Mouse (Mus musculus) urinary bladder, postnatal 36 days (tissue): ENCODE measurements around the gene Tmem265.

Source experiments
- DNase-seq, 2 experiments: peaks; one replicate each; pipeline ENCODE4 v3.0.0; 2022; ENCODE audit warnings: low spot score in 2 of 2, mixed read lengths in 1 of 2

Tmem265 gene

DNA sequence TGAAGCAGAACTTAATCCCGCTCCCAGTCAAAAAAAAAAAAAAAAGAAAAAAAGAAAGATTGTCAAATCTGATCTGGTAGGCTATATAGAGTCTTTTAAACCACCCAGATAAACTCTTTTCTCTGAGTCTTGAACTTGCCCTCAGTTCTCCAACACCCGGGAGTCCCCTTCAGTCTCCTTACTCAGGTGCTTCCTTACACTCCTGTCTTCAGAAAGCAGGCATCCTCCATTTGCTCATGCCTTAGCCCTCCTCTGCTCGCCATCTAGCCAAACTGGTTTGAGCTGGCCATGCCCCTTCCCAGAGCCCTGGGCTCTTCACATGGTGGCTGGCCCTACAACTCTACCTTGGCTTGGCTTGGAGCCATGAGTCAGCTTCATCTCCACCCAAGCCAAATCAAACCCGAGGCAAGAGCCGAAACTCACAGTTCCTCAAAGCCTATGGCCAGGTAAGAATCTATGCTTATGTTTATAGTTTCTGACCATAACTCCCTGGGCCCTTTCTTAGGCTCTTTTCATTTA lies at the start of gene Tmem265:
Gene Tmem265, plus strand, starts transcription at position 51 of the 519 bp plus-strand sequence.
- DNase-seq = no peak

DNA sequence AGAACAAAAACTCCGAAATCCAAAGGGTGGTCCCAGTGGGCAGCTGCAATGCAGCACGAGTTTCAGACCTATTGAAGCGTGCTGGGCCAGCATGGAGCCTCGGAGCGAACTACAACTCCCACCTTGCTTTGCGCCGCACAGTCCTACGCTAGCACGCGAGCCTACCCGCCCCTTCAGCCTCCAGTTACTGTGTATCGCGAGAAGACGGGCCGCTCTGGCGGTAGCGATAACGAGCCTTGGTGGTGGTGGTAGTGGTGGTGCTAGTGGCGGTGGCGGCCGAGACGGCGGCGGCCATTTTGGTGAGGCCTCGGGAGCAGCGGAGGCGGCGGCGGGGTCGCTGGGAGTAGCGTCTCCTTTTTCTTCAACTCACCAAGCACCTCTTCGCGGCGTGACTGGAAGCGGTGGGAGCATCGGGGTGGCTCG lies 49.4 kb upstream of the Tmem265 start, which contains the start of gene Srcap:
Gene Srcap, plus strand, starts transcription at position 176 of the 423 bp plus-strand sequence.
- DNase-seq = peak; percentile 91 to 96

DNA sequence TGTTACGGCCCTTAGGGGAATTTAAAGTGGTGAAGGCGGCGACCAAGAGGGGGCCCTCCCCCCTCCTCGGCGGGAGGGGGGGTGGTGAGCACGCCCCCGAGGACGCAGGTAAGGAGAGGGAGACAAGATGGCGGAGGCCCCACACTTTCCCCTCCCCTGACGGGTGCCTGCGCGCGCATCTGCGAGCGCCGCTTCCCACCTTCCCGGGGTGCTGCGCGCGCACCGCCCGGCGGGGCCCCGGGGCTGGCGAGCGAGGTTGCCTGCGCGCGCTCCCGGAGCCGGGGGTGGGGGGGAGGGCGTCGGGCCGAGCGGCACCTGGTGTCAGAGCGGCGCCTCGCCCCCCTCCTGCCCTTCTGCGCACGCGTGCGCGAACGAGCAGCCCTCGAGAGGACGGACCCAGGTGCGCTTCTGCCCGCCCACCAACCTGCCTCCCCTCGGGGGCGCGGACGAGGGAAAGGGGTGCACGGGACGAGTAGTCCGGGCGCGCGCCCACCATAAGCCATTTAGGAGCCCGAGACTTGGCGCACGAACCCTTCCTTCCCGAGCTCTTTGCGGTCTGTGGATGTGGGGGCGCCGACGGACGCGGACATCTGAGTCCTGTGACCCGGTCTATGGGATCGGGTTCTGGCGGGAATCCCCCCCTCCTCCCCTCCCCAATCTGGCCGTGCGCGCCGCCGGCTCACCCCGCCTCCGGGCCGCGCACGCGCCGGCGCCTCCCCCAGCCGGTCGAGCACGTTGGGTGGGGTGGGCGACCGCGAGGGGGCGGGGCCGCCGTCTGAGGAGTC lies 48.8 kb upstream of the Tmem265 start:
- peak; percentile 82 to 88 for DNase-seq

DNA sequence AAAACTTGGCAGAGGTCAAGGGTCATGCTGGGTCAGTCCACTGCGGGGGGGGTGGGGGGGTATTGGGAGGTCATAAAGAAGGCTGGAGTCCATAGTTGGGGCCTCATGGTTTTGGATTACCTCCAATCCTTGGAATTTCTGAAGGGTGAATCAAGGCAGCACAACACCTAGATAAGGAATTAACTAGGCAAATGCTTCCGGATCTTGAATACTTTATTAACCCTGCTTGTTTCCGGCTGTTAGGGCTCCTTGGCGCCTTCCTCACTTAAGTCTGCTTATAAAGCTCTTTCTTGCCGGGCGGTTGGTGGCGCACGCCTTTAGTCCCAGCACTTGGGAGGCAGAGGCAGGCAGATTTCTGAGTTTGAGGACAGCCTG lies 48.2 kb upstream of the Tmem265 start:
- DNase-seq = peak; percentile 10 to 13

DNA sequence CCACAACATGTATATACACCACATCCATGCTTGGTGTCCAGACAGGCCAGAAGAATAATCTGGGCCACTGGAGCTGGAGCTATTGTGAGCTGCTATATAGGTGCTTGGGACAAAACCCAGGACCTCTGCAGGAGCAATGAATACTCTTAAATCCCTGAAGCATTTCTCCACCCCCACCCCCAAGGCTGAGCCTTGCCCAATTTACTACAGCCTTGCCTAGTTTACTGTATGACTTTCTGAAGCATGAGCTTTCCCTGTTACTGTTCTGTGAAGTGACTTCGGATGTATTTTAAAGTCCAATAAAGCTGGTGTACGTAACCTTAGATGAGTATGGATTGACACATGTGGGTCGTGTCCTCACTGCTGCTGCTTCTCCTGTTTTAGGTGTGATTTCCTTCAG lies 47.4 kb upstream of the Tmem265 start:
- no peak for DNase-seq

DNA sequence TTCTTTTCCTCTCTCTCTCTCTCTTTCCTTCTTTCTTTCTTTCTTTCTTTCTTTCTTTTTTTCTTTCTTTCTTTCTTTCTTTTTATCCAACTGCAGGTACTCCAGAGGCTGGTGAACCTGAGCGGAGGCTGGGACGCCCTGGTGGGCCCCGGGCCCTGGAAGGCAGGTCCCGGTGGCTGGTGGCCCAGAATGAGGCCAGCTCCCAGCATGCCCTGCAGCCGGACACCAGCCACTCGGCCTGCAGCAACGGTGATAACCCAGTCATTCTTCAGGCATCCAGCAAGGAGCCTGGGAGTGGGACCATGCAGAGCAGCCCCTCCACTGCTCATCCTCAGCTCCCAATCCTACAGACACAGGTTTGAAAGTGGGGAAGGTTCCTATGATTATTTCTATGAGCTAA lies 45.3 kb upstream of the Tmem265 start:
- DNase-seq = no peak

DNA sequence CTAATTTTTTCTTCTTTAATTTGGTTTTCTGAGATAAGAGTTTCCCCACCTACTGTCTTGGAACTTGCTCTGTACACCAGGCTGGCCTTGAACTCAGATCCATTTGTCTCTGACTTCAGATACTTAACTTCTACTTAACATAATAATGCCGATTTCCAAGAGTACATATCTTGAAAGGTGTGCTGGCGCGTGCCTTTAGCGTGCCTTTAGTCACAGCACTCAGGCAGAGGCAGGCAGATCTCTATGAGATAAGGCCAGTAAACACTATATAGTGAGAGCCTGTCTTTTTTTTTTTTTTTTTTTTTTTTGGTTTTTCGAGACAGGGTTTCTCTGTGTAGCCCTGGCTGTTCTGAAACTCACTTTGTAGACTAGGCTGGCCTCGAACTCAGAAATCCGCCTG lies 44.8 kb upstream of the Tmem265 start:
- no peak for DNase-seq

DNA sequence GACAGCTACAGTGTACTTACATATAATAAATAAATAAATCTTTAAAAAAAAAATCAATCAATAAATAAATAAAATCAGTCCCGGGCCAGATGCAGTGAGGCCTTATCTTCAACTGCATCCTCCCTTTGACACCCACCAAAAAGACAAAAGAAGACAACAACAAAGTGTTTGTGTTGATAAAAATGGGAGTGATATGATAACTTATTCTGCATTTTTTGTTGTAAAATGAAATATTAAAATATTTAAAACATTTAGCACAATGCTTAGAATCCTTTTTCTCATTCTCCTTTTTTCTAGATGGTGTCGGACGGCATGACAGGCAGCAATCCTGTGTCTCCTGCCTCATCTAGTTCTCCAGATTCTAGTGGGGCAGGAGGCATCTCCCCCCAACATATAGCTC lies 41.9 kb upstream of the Tmem265 start, which contains the start of gene Gm42715:
Gene Gm42715, plus strand, starts transcription at position 301 of the 400 bp plus-strand sequence.
- DNase-seq = no peak

DNA sequence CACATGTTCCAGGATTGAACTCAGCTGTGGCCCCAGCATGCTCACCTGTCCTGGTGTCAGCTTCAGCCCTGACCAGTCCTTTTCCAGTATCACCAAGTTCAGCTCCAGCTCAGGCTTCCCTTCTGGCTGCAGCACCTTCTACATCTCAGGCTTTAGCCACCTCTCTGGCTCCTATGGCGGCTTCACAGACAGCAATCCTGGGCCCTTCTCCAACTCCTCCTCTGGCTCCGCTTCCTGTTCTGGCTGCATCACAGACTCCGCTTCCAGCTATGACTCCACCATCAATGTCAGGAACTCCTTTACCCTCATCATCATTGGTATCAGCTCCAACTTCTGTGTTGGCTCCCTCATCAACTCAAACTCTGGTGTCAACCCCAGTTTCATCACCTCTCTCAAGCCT lies 19.5 kb upstream of the Tmem265 start:
- DNase-seq = no peak

DNA sequence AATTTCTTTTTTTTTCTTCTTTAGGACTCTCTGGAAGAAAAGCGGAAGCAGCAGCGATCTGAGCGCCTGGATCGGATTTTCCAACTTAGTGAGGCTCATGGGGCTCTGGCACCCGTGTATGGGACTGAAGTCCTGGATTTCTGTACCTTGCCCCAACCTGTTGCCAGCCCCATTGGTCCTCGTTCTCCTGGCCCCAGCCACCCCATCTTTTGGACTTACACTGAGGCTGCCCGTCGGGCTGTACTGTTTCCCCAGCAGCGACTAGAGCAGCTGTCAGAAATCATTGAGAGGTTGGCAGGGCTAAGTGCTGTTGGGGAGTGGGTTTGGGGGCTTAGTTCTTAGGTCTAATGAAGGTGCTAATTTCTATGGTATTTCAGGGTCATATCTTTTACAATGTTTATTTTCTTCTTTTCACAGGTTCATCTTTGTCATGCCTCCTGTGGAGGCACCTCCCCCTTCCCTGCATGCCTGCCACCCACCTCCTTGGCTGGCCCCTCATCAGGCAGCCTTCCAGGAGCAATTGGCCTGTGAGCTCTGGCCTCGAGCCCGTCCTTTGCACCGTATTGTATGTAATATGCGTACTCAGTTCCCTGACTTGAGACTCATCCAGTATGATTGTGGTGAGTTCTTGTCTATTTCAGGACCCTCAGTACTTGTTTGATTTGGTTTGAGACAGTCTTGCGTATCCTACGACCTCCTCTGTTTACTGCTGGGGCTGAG lies 11.9 kb upstream of the Tmem265 start:
- peak in 1 of 2 experiments; percentile 36 for DNase-seq

DNA sequence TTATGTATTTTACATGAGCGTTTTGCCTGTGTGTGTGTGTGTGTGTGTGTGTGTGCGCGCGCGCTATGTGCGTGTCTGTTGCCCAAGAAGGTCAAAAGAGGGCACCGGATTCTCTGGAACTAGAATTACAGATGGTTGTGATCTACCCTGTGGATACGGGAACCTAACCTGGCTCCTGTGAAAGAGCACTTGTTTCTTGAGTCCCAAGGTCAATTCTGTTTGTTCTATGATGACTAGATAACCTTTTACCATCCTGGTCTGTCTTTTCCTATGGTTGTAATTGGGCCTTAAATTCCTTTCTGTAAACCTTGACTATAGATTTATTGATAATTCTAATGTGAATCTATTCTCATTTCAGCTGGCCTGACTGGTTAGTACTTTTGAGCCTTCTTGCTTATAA lies 9.6 kb upstream of the Tmem265 start:
- no peak for DNase-seq

DNA sequence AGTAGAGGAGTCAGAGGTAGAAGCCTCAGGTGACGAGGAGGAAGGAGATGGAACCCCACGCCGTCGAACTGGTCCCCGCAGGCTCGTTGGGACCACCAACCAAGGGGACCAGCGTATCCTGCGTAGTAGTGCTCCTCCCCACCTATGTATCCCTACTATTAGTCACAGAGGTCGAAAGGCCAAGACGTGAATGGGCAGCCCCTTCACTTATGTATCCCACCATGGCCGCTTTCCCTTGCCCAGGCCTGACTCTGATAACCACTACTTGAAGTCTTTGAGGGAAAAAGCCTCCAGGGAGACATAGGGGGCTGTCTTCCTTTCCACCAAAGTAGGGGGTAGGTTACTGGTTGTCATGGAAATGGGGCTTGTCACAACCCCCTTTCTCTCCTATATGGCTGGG lies 610 bp upstream of the Tmem265 start:
- no peak for DNase-seq

DNA sequence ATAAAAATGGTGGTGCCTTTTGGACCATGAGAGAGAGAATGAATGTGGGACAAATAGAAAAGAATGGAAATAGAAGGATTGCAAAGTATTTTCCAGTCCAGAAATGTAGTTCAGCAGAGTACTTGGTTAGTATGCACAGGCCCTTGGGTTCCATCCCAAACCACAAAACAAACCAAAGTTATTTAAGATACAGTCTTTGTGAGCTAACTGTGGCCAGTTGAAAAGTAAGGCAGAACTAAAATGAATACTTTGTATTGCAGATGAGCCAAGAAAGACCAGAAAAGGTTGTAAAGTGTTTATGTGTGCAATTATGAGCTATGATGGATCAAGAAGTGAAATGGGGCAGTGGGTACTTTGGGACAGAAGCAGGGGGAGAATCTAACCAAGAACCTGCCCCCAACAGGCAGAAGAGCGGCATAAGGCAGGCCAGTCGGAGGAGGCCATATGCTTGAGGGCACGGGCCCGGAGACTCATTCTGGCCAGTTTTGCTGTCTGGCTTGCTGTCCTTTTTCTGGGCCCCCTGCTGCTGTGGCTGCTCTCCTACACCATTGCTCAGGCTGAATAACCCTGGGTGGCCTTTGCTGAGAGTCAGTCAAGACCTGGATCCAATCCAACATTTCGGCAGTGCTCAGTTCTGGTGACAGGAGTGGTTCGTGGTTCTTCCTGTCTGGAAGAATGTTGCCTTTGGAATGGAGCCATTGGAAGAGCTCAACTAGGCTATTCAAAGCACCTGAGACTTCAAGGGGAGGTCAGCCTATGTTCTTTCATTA lies 3.4 kb downstream of the Tmem265 start:
- DNase-seq = no peak

DNA sequence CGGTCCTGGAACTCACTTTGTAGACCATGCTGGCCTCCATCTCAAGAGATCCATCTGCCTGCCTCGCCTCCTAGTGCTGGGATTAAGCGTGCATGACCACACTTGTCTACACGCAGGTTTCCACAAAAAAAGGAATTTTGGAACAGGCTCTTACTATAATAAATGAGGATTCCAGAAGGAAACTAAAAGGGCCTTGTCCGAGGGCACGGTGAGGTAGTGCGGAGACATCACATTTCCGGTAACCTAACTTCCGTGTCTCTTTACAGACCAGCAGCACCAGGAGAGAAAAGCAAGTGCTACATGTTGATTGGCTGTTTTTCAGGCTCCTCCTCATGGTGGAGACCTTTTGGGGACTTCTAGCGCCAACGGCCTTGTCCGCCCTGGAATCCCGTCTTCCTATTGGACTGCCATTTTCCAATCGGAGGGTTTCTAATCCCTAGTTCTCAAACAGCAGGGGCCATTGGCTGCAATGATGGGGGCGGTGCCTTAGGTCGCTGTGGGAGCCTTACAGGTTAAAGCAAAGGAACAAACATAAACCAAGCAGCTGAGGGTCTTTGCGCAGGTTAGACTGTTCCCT lies 11.8 kb downstream of the Tmem265 start, which contains the start of gene Phkg2:
Gene Phkg2, plus strand, starts transcription at position 446 of the 577 bp plus-strand sequence.
- DNase-seq = peak; percentile 80 to 92

DNA sequence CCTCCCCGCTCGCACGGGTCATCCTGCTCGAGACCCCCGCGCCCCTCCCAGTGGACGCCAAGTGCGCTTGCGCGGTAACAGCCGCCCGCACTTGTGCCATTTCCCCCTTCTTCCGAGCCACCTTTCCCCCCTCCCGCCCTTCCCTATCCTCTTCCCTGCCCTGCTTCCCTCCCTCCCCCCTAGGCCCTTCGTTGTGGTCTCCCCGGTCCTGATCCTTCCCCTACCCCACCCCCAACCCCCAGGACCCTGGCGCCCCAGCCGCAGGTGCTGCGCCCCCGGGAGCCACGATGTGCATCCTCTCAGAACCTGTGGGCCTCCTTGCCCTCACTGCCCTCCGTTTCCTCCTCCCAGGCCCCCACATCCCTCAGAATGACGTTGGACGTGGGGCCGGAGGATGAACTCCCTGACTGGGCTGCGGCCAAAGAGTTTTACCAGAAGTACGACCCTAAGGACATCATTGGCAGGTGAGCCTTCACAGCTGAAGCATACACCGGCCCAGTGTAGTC lies 12.4 kb downstream of the Tmem265 start:
- no peak for DNase-seq

DNA sequence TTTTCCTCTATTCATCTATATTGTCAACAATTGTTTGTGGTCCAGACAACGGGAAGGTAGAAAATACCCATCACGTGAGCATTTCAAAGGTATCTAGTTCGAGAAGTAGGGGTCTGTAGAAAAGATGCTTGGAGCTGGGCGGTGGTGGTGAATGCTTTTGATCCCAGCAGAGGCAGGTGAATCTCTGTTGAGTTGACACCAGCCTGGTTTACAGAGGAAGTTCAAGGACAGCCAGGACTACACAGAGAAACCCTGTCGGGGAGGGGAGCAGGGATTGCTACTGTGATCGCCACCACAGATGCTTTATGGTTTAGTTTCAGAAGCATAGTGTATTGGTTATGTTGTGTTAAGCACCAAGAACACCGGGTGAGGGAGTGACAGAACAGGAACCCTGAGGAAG lies 12.9 kb downstream of the Tmem265 start:
- no peak for DNase-seq

DNA sequence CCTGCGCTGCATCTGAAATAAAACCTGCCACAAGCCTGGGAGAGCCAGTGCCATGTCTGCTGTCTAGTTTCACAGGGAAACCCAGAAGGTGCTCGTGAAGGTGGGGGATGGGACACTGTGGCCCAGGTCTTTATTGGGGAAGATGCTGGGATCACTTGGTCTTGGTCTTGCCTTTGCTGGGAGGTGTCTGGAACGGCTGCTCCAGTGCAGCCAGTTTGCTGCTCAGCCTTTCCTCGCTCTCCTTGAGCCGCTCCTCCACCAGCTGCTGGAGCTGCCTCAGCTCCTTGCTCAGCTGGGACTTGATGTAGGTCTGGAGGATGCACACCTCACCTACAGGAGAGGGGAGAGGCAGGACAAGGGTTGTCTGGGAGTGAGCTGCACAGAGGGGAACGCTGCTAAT lies 22.1 kb downstream of the Tmem265 start:
- DNase-seq = no peak

DNA sequence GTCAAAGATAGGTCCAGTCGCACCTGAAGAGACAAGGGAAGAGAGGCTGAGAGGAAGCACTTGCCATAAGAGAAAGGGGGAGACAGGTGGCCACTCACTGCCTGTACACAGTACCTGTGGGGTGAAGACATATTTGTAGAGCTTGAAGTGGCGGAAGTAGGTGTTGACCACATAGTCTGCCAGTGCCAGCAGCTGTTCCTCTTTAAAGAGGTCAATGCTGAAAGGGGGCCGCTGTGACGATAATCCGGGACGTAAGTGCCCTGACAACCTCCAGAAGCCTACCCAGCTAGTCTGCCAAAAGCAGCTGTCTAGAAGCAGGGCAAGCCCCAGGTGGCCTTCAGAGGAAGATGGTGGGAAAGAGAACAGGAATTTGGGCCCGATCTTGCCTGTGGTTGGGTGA lies 23.8 kb downstream of the Tmem265 start:
- DNase-seq = no peak

DNA sequence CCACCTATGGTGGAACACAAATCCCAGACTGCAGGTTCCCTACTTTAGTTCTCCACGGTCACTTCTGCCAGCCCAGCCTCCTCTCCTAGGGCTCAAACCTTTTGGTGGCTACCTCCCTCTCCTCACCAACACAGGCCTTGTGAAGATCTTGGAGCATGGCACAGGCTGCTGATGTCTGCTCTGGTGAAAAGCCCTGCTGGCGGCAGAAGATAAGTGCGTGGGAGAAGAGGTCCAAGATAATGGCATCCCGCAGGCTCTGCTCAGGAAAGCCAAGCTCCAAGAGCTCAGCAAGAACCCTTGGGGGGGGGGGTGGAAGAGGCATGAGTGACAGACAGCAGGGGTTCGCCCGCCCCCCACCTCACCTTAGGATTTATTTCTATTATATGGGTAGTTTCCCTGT lies 25.0 kb downstream of the Tmem265 start:
- no peak for DNase-seq

DNA sequence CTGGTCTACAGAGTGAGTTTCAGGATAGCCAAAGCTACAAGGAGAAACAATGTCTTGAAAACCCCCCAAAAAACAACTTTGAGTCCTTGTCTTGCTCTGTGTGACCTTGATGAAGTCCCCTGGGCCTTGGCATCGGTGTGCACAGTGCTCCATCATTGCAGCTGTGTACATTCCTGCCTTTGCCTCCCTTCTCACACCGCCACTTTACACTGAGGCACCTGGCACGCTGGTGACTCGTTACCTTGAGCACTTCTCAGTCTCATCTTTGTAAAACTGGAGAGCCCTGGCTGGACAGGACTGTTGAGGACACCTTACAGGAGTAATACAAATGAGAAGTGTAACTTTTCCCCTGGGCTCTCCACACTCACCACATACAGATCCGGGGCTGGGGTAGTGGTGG lies 26.0 kb downstream of the Tmem265 start:
- no peak for DNase-seq
